Mouse (Mus musculus): Measurements from ENCODE around the gene Hsph1. TPM values are rescaled to one million over a fixed set of nuclear protein-coding genes. Genes with fewer than 3 reads are reported as not detected.

Hsph1 gene
- polyA plus RNA-seq, 1 experiment from 2014 or later = 90.7 TPM

GRCm38 (mm10) chr5:149611476-149612164 is 24.6 kb downstream of the Hsph1 start:
- Histone ChIP-seq H3K9me3 (no peaks in the 10 kb centered on the region), H3K27ac (replicated peaks) (peak overlapping the region; percentile 38; the same call in 1 of the 2 replicates), H3K9ac (no peak overlapping the region), H3K4me2 (no peak overlapping the region), H3K4me1 (replicated peaks) (peaks cover 23% of the 10 kb centered on the region), H3K27me3 (no peaks in the 10 kb centered on the region), H3K4me3 (no peak overlapping the region), H3K36me3 (peaks cover 32% of the 10 kb centered on the region)
- WGBS = 66% methylated on average over 16 of the region's 16 CpGs
- ATAC-seq (ENCODE audit: low read depth) = no peak

DNA sequence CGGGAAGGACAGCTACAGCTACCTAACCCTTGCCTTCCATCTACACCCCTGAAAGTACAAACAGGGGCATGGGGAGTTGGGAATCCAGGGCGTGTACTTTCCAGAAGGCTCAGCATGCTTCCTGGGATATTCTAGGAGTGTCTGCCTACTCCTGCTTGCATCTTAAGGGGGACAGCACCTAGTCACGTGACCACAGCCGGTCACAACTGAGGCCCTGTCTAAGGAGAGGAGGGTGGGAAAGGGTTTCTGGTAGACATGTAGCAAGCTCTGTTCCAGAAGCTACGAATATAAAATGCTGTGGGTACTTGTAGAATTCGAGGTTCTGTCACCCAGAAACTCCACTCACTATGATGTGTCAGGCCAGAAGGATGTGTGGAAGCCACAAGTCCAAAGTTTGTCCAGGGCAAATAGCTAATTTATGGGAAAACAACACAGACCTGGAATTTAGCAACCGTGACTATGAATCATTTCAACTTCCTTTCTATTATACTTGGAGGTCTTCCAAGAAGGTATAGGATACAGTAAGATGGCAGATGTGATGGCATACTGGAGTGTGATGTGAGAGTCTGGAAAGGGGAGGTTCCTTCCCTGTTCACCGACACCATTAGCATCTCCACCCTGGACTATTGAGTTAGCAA is 29.0 kb downstream of the Hsph1 start:
- Histone ChIP-seq H3K27ac (replicated peaks) (no peak overlapping the region), H3K36me3 (no peaks in the 10 kb centered on the region), H3K9ac (no peak overlapping the region), H3K9me3 (no peaks in the 10 kb centered on the region), H3K4me1 (replicated peaks) (peaks cover 11% of the 10 kb centered on the region), H3K27me3 (no peaks in the 10 kb centered on the region), H3K4me3 (no peak overlapping the region), H3K4me2 (no peak overlapping the region)
- ATAC-seq (ENCODE audit: low read depth) = no peak
- WGBS = 88% methylated on average over 8 of the region's 8 CpGs

DNA sequence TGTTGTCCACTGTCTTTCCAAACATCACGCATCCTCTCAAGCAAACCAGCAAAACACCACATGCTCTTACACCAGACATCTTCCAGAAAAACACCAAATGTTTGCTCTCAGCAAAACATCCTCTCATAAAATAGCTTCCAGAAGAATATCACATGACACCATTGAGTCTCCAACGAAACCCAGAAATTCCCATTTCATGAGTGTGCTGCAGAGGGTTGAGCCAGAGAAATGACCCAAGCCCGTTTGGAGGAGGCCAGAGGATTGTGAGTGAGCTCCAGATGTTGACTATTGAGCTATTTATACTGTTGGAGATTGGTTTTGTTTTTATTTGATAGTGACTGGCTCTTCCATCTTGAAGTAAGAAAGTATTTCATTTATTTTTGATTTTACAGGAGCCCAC is 32.9 kb downstream of the Hsph1 start:
- Histone ChIP-seq H3K4me2 (no peak overlapping the region), H3K27me3 (no peaks in the 10 kb centered on the region), H3K27ac (replicated peaks) (no peak overlapping the region), H3K4me1 (replicated peaks) (no peaks in the 10 kb centered on the region), H3K9me3 (no peaks in the 10 kb centered on the region), H3K4me3 (no peak overlapping the region), H3K36me3 (no peaks in the 10 kb centered on the region), H3K9ac (no peak overlapping the region)
- WGBS = 77% methylated on average over 3 of the region's 3 CpGs
- ATAC-seq (ENCODE audit: low read depth) = no peak

- Histone ChIP-seq H3K9ac (no peak overlapping the region), H3K4me1 (replicated peaks) (no peaks in the 10 kb centered on the region), H3K27me3 (no peaks in the 10 kb centered on the region), H3K4me3 (no peak overlapping the region), H3K36me3 (no peaks in the 10 kb centered on the region), H3K27ac (replicated peaks) (no peak overlapping the region), H3K4me2 (no peak overlapping the region), H3K9me3 (no peaks in the 10 kb centered on the region)
- no peak for ATAC-seq (ENCODE audit: low read depth)
- 93% methylated on average over 3 of the region's 3 CpGs for WGBS
Measured at GRCm38 (mm10) chr5:149601996-149602395, 34.2 kb downstream of the Hsph1 start.

DNA sequence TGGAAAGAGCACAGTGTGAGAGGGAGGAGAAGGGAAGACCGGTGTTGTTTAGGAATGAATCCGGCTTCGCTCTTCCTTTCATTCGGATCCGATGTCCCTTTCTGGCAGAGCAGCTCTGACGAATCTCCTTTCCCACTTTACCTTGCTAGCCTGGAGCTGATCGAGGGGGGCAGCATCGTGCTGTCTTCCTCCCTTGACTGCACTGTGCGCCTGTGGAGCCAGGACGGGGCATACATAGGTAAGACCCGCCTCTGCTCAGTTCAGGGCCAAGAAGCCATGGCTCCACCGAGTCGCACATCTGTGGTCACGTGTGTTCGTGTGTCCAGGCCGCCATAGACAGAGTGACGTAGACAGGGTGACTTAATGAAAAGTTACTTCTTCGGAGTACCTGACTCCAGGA is 38.8 kb downstream of the Hsph1 start:
- Histone ChIP-seq H3K9me3 (no peaks in the 10 kb centered on the region), H3K4me2 (no peak overlapping the region), H3K4me1 (replicated peaks) (no peaks in the 10 kb centered on the region), H3K27me3 (no peaks in the 10 kb centered on the region; the same call in 1 of the 2 replicates), H3K9ac (no peak overlapping the region), H3K27ac (replicated peaks) (no peak overlapping the region), H3K36me3 (no peaks in the 10 kb centered on the region), H3K4me3 (no peak overlapping the region)
- ATAC-seq (ENCODE audit: low read depth) = no peak
- 50% methylated on average over 18 of the region's 18 CpGs for WGBS

DNA sequence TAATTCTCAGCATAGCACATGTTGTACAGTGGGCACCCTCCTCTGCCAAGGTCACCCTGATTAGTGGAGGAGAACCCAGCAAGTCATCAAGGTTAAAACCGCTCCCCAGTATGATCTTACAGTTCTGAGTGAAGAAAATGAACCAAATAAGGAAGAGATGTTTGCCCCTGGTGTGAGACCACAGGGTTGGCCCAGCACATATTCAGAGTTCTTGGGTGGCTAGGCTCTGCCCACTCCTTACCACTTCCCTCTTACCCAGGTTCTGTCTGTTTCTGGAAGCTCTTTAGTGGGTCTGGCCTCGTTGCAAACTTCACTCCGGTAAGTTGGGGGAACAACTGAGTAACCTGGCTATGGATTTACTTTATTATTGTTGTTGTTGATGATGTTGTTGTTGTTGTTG is 42.0 kb downstream of the Hsph1 start:
- Histone ChIP-seq H3K4me1 (replicated peaks) (0 out of 2 replicates have a peak, but pooled peaks cover under 1% of the 10 kb centered on the region), H3K27ac (replicated peaks) (no peak overlapping the region), H3K9me3 (no peaks in the 10 kb centered on the region), H3K4me2 (no peak overlapping the region), H3K36me3 (no peaks in the 10 kb centered on the region), H3K9ac (no peak overlapping the region), H3K27me3 (no peaks in the 10 kb centered on the region; the same call in 1 of the 2 replicates), H3K4me3 (no peak overlapping the region)
- WGBS = 87% methylated on average over 3 of the region's 3 CpGs
- ATAC-seq (ENCODE audit: low read depth) = no peak

- 72% methylated on average over 3 of the region's 3 CpGs for WGBS
- no peak overlapping the region for H3K27ac ChIP-seq (replicated peaks)
- 0 out of 2 replicates have a peak, but pooled peaks cover 6% of the 10 kb centered on the region for H3K4me1 ChIP-seq (replicated peaks)
Measured at GRCm38 (mm10) chr5:149589932-149590331, 46.2 kb downstream of the Hsph1 start.

DNA sequence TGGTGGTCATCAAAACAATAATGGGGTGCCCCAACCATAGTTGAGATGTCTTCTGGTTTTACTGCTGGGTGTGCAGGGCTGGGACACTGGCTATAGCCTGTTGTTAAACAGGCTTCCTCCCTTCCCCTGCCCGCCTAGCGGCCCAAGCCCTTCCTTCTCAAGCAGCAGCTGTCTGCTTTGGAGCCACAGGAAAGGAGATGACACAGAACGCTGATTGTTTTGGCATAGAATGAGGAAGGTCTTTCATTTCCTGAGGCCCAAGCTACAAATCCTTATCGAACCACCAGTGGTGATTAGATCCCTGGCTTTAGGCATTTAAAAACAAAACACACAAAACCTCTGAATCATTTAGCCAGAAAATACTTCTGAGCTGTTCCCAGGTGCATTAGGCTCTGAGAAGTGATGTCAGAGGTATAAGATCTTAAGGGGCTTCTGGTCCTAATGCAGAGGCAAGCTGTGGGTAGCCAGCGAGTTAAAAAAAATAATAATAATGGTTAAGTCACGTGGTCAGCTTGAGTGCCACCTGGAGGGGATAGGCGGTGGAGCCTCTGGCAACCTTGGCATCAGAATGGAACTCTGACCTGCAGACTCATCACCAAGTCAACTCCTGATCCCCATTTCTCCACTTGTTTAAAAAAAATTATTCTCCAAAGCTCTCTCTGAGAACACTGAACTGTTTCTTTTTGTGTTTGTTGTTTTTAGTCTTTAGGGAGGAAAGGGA is 47.2 kb downstream of the Hsph1 start:
- 58% methylated on average over 7 of the region's 7 CpGs for WGBS

More at GRCm38 (mm10) chr5:149589932-149590331, 46.2 kb downstream of the Hsph1 start:
- no peak overlapping the region for H3K4me2 ChIP-seq
- H3K9me3 ChIP-seq = no peaks in the 10 kb centered on the region
- no peak overlapping the region for H3K9ac ChIP-seq
- H3K4me3 ChIP-seq = no peak overlapping the region
- no peaks in the 10 kb centered on the region for H3K36me3 ChIP-seq
- no peaks in the 10 kb centered on the region for H3K27me3 ChIP-seq
- ATAC-seq (ENCODE audit: low read depth) = no peak

DNA sequence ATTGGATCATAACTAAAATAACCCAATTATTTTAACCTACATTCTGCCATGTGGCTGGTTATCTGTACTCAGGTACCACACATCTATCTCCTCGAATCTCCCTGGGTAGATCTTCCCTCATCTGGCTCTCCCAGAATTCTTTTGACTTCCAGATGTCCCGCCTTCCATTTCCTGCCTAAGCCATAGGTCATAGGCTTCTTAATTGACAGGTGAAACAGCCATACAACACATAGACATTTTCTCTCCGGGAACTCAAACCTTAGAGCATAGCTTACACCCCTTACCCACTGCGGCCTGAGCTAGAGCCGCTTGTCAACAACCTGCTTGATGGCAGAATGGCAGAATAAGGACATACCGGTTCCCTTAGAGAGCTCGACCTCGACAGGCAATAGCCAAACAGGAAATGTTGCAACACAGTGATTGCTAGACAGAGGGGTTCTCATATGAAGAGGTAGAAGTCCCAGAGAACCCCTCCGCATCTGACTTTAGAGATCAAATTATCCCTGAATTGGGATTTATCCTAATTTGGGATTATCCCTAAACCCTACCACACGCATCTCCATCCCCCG is 48.8 kb downstream of the Hsph1 start:
- WGBS = 86% methylated on average over 11 of the region's 11 CpGs

More for the DNA sequence above, 47.2 kb downstream of the Hsph1 start:
- Histone ChIP-seq H3K27me3 (no peaks in the 10 kb centered on the region), H3K4me1 (replicated peaks) (peaks cover 6% of the 10 kb centered on the region; the same call in 1 of the 2 replicates), H3K27ac (replicated peaks) (no peak overlapping the region), H3K9me3 (no peaks in the 10 kb centered on the region), H3K4me2 (no peak overlapping the region), H3K9ac (no peak overlapping the region), H3K36me3 (no peaks in the 10 kb centered on the region), H3K4me3 (no peak overlapping the region)
- ATAC-seq (ENCODE audit: low read depth) = no peak

GRCm38 (mm10) chr5:149585910-149586309 is 50.3 kb downstream of the Hsph1 start:
- Histone ChIP-seq H3K27ac (replicated peaks) (no peak overlapping the region), H3K27me3 (no peaks in the 10 kb centered on the region), H3K9ac (no peak overlapping the region), H3K4me3 (no peak overlapping the region), H3K9me3 (no peaks in the 10 kb centered on the region), H3K4me2 (no peak overlapping the region), H3K36me3 (no peaks in the 10 kb centered on the region), H3K4me1 (replicated peaks) (peaks cover 9% of the 10 kb centered on the region; the same call in 1 of the 2 replicates)
- WGBS = 64% methylated on average over 10 of the region's 10 CpGs
- ATAC-seq (ENCODE audit: low read depth) = no peak

More for the DNA sequence above, 48.8 kb downstream of the Hsph1 start:
- H3K4me3 ChIP-seq = no peak overlapping the region
- no peak overlapping the region for H3K4me2 ChIP-seq
- H3K4me1 ChIP-seq (replicated peaks) = peaks cover 9% of the 10 kb centered on the region; the same call in 1 of the 2 replicates
- H3K9ac ChIP-seq = no peak overlapping the region
- no peaks in the 10 kb centered on the region for H3K9me3 ChIP-seq
- no peak overlapping the region for H3K27ac ChIP-seq (replicated peaks)
- no peak for ATAC-seq (ENCODE audit: low read depth)
- no peaks in the 10 kb centered on the region for H3K36me3 ChIP-seq
- no peaks in the 10 kb centered on the region for H3K27me3 ChIP-seq

GRCm38 (mm10) chr5:149585231-149585630 is 50.9 kb downstream of the Hsph1 start:
- ATAC-seq (ENCODE audit: low read depth) = no peak
- Histone ChIP-seq H3K4me1 (replicated peaks) (peaks cover 9% of the 10 kb centered on the region; the same call in 1 of the 2 replicates), H3K4me3 (no peak overlapping the region), H3K9ac (no peak overlapping the region), H3K27ac (replicated peaks) (no peak overlapping the region), H3K36me3 (no peaks in the 10 kb centered on the region), H3K9me3 (no peaks in the 10 kb centered on the region), H3K4me2 (no peak overlapping the region), H3K27me3 (no peaks in the 10 kb centered on the region)
- WGBS = 89% methylated on average over 1 of the region's 1 CpGs

GRCm38 (mm10) chr5:149584154-149584655 is 52.0 kb downstream of the Hsph1 start:
- Histone ChIP-seq H3K36me3 (no peaks in the 10 kb centered on the region), H3K4me2 (no peak overlapping the region), H3K27me3 (no peaks in the 10 kb centered on the region), H3K27ac (replicated peaks) (peak overlapping the region; percentile 40), H3K4me3 (no peak overlapping the region), H3K9ac (no peak overlapping the region), H3K4me1 (replicated peaks) (peaks cover 9% of the 10 kb centered on the region; the same call in 1 of the 2 replicates), H3K9me3 (no peaks in the 10 kb centered on the region)
- WGBS = 70% methylated on average over 8 of the region's 8 CpGs
- ATAC-seq (ENCODE audit: low read depth) = no peak

All from neural tube, embryonic 13.5 days (tissue).